Mouse (Mus musculus): ENCODE data around the gene Atxn2l. TPM values are rescaled to one million over a fixed set of nuclear protein-coding genes. Genes with fewer than 3 reads are reported as not detected.

Atxn2l gene
- total and polyA plus RNA-seq, 3 experiments: 32.0 to 843 (median 301) TPM

DNA sequence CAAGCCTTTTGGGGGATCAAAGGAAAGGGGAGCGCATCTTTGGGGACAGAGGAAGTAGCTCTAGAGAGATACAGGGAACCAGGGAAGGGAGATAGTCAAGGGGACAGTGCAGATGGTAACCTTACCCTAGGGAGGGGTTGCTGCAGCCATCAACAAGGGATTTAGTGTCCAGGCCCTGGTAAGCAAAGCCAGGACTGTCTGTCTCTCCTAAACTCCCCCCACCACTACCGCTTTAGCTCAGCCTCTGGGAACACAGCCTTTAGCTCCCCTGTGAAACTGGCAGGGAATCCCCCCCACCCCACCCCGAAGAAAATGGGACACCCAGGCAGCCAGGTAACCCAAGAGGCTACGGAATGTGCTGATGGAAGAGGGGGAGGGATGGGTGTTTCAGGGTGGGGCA is 39.7 kb downstream of the Atxn2l start:
- TF ChIP-seq POLR2AphosphoS5 (IDR thresholded peaks at IDR 0.05; ENCODE audit: insufficient replicate concordance, low read depth, low read length) (no peak), GATA2 (IDR thresholded peaks at IDR 0.05; ENCODE audit: borderline replicate concordance, low read depth, low read length) (no peak), TAL1 (conservative IDR thresholded peaks at IDR 0.05; ENCODE audit: low read depth, low read length) (no peak), CTCF (IDR thresholded peaks at IDR 0.05; ENCODE audit: low read depth, low read length) (no peak), GATA1 (IDR thresholded peaks at IDR 0.05; ENCODE audit: borderline replicate concordance, low read length) (no peak)
- peaks cover 40% of the 10 kb centered on the region for H3K36me3 ChIP-seq (replicated peaks)

GRCm38 (mm10) chr7:126463004-126463403 is 40.2 kb downstream of the Atxn2l start, which contains the start of gene Atp2a1:
Gene Atp2a1, minus strand, starts transcription at chr7:126463108.
- H3K36me3 ChIP-seq (replicated peaks): peaks cover 35% of the 10 kb centered on the region
- H3K9me3 ChIP-seq (replicated peaks): no peaks in the 10 kb centered on the region
- no peak within 1 kb of the TSS; the same call in 1 of the 2 replicates for H3K4me3 ChIP-seq (ENCODE audit: low read depth, low read length)
- peaks cover 43% of the 10 kb centered on the region for H3K4me1 ChIP-seq (ENCODE audit: insufficient read depth, low read depth, low read length)
- peaks cover 35% of the 10 kb centered on the region for H3K27me3 ChIP-seq (ENCODE audit: insufficient read depth, low read length)
- DNase-seq (ENCODE audit: low spot score) (no peak), ATAC-seq (ENCODE audit: extremely low read depth, insufficient number of reproducible peaks, low FRiP score, poor library complexity, severe bottlenecking) (no peak)
- no peak for TF ChIP-seq GATA1 (IDR thresholded peaks at IDR 0.05; ENCODE audit: borderline replicate concordance, low read length)
- no peak for TF ChIP-seq CTCF (IDR thresholded peaks at IDR 0.05; ENCODE audit: low read depth, low read length)
- no peak for TF ChIP-seq TAL1 (conservative IDR thresholded peaks at IDR 0.05; ENCODE audit: low read depth, low read length)
- TF ChIP-seq GATA2 (IDR thresholded peaks at IDR 0.05; ENCODE audit: borderline replicate concordance, low read depth, low read length): no peak
- no peak for TF ChIP-seq POLR2AphosphoS5 (IDR thresholded peaks at IDR 0.05; ENCODE audit: insufficient replicate concordance, low read depth, low read length)

More for the DNA sequence above, 39.7 kb downstream of the Atxn2l start:
- Histone ChIP-seq H3K27me3 (ENCODE audit: insufficient read depth, low read length) (peaks cover 29% of the 10 kb centered on the region), H3K4me1 (ENCODE audit: insufficient read depth, low read depth, low read length) (peaks cover 43% of the 10 kb centered on the region), H3K9me3 (replicated peaks) (no peaks in the 10 kb centered on the region), H3K4me3 (ENCODE audit: low read depth, low read length) (no peak overlapping the region)
- no peak for ATAC-seq (ENCODE audit: extremely low read depth, insufficient number of reproducible peaks, low FRiP score, poor library complexity, severe bottlenecking)
- no peak for DNase-seq (ENCODE audit: low spot score)

DNA sequence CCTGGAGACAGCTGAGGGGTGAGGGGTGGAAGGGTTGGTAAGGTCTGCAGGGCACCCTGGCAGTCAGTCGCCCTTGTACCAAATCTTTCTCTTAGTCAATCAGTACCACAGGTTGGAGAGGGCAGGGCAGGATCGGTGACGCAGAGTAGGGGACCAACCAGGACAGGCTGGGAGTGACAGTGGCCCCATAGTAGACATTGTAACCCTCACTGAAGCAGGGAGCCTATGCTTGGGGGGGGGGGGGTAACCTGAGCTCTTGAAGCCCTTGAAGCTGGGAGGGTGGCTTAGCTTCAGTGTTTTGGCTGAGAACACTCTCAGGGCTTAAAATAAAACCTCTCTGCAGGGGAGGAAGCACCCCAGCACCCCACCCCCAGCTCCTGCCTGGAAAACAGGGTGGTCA is 41.6 kb downstream of the Atxn2l start:
- Histone ChIP-seq H3K27me3 (ENCODE audit: insufficient read depth, low read length) (peaks cover 49% of the 10 kb centered on the region), H3K36me3 (replicated peaks) (peaks cover 21% of the 10 kb centered on the region), H3K4me1 (ENCODE audit: insufficient read depth, low read depth, low read length) (peaks cover 33% of the 10 kb centered on the region), H3K9me3 (replicated peaks) (no peaks in the 10 kb centered on the region), H3K4me3 (ENCODE audit: low read depth, low read length) (no peak overlapping the region)
- DNase-seq (ENCODE audit: low spot score) (no peak), ATAC-seq (ENCODE audit: extremely low read depth, insufficient number of reproducible peaks, low FRiP score, poor library complexity, severe bottlenecking) (no peak)
- TF ChIP-seq GATA2 (IDR thresholded peaks at IDR 0.05; ENCODE audit: borderline replicate concordance, low read depth, low read length): no peak
- TF ChIP-seq POLR2AphosphoS5 (IDR thresholded peaks at IDR 0.05; ENCODE audit: insufficient replicate concordance, low read depth, low read length): no peak
- no peak for TF ChIP-seq GATA1 (IDR thresholded peaks at IDR 0.05; ENCODE audit: borderline replicate concordance, low read length)
- TF ChIP-seq CTCF (IDR thresholded peaks at IDR 0.05; ENCODE audit: low read depth, low read length): no peak
- TF ChIP-seq TAL1 (conservative IDR thresholded peaks at IDR 0.05; ENCODE audit: low read depth, low read length): no peak

GRCm38 (mm10) chr7:126460623-126461399 is 42.4 kb downstream of the Atxn2l start:
- Histone ChIP-seq H3K4me1 (ENCODE audit: insufficient read depth, low read depth, low read length) (peaks cover 25% of the 10 kb centered on the region), H3K9me3 (replicated peaks) (no peaks in the 10 kb centered on the region), H3K4me3 (ENCODE audit: low read depth, low read length) (no peak overlapping the region), H3K36me3 (replicated peaks) (peaks cover 13% of the 10 kb centered on the region), H3K27me3 (ENCODE audit: insufficient read depth, low read length) (peaks cover 57% of the 10 kb centered on the region)
- TF ChIP-seq GATA2 (IDR thresholded peaks at IDR 0.05; ENCODE audit: borderline replicate concordance, low read depth, low read length) (no peak), CTCF (IDR thresholded peaks at IDR 0.05; ENCODE audit: low read depth, low read length) (no peak), POLR2AphosphoS5 (IDR thresholded peaks at IDR 0.05; ENCODE audit: insufficient replicate concordance, low read depth, low read length) (no peak), TAL1 (conservative IDR thresholded peaks at IDR 0.05; ENCODE audit: low read depth, low read length) (no peak), GATA1 (IDR thresholded peaks at IDR 0.05; ENCODE audit: borderline replicate concordance, low read length) (no peak)
- DNase-seq (ENCODE audit: low spot score) (no peak), ATAC-seq (ENCODE audit: extremely low read depth, insufficient number of reproducible peaks, low FRiP score, poor library complexity, severe bottlenecking) (no peak)

GRCm38 (mm10) chr7:126458844-126459618 is 44.2 kb downstream of the Atxn2l start:
- no peak for DNase-seq (ENCODE audit: low spot score)
- Histone ChIP-seq H3K27me3 (ENCODE audit: insufficient read depth, low read length) (peaks cover 62% of the 10 kb centered on the region), H3K9me3 (replicated peaks) (no peaks in the 10 kb centered on the region), H3K36me3 (replicated peaks) (no peaks in the 10 kb centered on the region), H3K4me1 (ENCODE audit: insufficient read depth, low read depth, low read length) (peaks cover 9% of the 10 kb centered on the region), H3K4me3 (ENCODE audit: low read depth, low read length) (no peak overlapping the region)
- TF ChIP-seq GATA1 (IDR thresholded peaks at IDR 0.05; ENCODE audit: borderline replicate concordance, low read length): no peak
- TF ChIP-seq TAL1 (conservative IDR thresholded peaks at IDR 0.05; ENCODE audit: low read depth, low read length): no peak
- TF ChIP-seq CTCF (IDR thresholded peaks at IDR 0.05; ENCODE audit: low read depth, low read length): no peak
- TF ChIP-seq POLR2AphosphoS5 (IDR thresholded peaks at IDR 0.05; ENCODE audit: insufficient replicate concordance, low read depth, low read length): no peak
- no peak for TF ChIP-seq GATA2 (IDR thresholded peaks at IDR 0.05; ENCODE audit: borderline replicate concordance, low read depth, low read length)
- ATAC-seq (ENCODE audit: extremely low read depth, insufficient number of reproducible peaks, low FRiP score, poor library complexity, severe bottlenecking): no peak

- Histone ChIP-seq H3K4me1 (ENCODE audit: insufficient read depth, low read depth, low read length) (peaks cover under 1% of the 10 kb centered on the region; the same call in 1 of the 2 replicates), H3K36me3 (replicated peaks) (no peaks in the 10 kb centered on the region)
- no peak for DNase-seq (ENCODE audit: low spot score)
These were observed 45.0 kb downstream of the Atxn2l start for GRCm38 (mm10) chr7:126458225-126458624.

More at GRCm38 (mm10) chr7:126458225-126458624, 45.0 kb downstream of the Atxn2l start:
- peaks cover 67% of the 10 kb centered on the region for H3K27me3 ChIP-seq (ENCODE audit: insufficient read depth, low read length)
- H3K4me3 ChIP-seq (ENCODE audit: low read depth, low read length): no peak overlapping the region
- no peak for TF ChIP-seq GATA1 (IDR thresholded peaks at IDR 0.05; ENCODE audit: borderline replicate concordance, low read length)
- TF ChIP-seq TAL1 (conservative IDR thresholded peaks at IDR 0.05; ENCODE audit: low read depth, low read length): no peak
- TF ChIP-seq POLR2AphosphoS5 (IDR thresholded peaks at IDR 0.05; ENCODE audit: insufficient replicate concordance, low read depth, low read length): no peak
- TF ChIP-seq GATA2 (IDR thresholded peaks at IDR 0.05; ENCODE audit: borderline replicate concordance, low read depth, low read length): no peak
- TF ChIP-seq CTCF (IDR thresholded peaks at IDR 0.05; ENCODE audit: low read depth, low read length): no peak
- ATAC-seq (ENCODE audit: extremely low read depth, insufficient number of reproducible peaks, low FRiP score, poor library complexity, severe bottlenecking): no peak
- H3K9me3 ChIP-seq (replicated peaks): no peaks in the 10 kb centered on the region
